Mouse (Mus musculus) megakaryocyte, embryonic 14.5 days (primary cell): ENCODE measurements around the gene Akap13.

Source experiments
- FLI1 ChIP-seq: IDR thresholded peaks from 2 replicates; pipeline ENCODE4 v1.6.1; 2012; ENCODE audit warnings: low read length, inconsistent platforms, mixed read lengths
- GATA1 ChIP-seq: IDR thresholded peaks from 3 replicates; pipeline ENCODE4 v1.6.1; 2012; ENCODE audit warnings: mixed read lengths, low read length, inconsistent platforms, borderline replicate concordance

DNA sequence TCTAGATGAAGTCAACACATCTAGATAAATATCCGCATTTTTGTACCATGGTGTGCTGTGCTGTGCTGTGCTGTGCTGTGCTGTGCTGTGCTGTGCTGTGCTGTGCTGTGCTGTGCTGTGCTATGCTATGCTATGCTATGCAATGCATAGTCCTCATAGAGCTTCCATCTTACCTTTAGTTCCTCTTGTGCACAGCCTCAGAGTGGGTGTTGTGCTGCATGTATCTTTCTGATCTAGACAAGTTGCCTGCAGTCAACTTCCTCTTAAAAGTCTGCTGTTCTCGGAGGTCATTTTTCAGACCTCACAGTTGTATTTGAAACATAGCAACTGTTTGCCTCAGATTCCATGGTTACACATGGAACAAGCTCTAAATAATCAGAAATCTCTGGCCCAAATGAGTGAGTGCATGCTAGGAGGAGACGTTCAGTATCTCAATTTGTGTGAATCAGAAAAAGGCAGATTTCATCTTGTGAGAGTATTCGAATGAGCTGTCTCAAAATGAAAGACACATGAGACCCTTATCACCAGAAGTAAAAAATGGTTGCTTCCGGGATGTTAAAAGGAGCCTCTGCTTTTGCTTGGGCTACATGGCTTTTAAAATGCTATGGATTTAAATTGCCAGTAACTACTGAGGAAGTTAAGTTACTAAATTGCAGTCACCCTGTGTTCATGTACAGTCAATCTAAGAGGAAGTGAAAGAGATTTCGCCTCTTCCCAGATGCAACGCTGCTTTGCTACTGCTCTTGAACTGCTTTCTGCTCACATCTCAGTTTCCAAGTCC is 230.9 kb downstream of the Akap13 start:
- TF ChIP-seq GATA1 (no peak), FLI1 (no peak)
